Mouse (Mus musculus) stomach, postnatal 0 days (tissue): ENCODE results near the gene L3mbtl3.

Experiments
- CTCF ChIP-seq: IDR thresholded peaks from 2 replicates; pipeline ENCODE4 v1.5.1; 2016; ENCODE audit warnings: antibody characterized with exemption, low read depth, mild to moderate bottlenecking, moderate library complexity
- EP300 ChIP-seq: optimal IDR thresholded peaks from 2 replicates; pipeline ENCODE3; 2016; ENCODE audit warnings: antibody characterized with exemption

GRCm38 (mm10) chr10:26374436-26375311, 1.1 kb downstream of the L3mbtl3 start:
- TF ChIP-seq EP300 (no peak), CTCF (no peak)
